Mouse (Mus musculus) small intestine, adult 2 months (tissue): ENCODE data around the gene Igdcc4.

Source experiments
- CTCF ChIP-seq: fragments of 200-500 bp; IDR thresholded peaks from 2 replicates; pipeline ENCODE4 v1.5.1; 2012; ENCODE audit warnings: low read depth, mild to moderate bottlenecking, control low read depth, inconsistent platforms, low read length, moderate library complexity, mixed read lengths; ENCODE audit not compliant: insufficient replicate concordance, insufficient read length; ENCODE audit errors: extremely low read depth
- POLR2A ChIP-seq: fragments of 200-500 bp; IDR thresholded peaks from 2 replicates; pipeline ENCODE4 v1.6.1; 2012; ENCODE audit warnings: low read depth, mild to moderate bottlenecking, control low read depth, inconsistent platforms, low read length, moderate library complexity

GRCm38 (mm10) chr9:65154692-65155455, 53.6 kb downstream of the Igdcc4 start:
- TF ChIP-seq CTCF (no peak), POLR2A (no peak)
